Mouse (Mus musculus) cerebellum, adult 8-10 months (tissue): ENCODE measurements around the gene Prdx6b.
A peak's percentile ranks its signal among the peaks of the same experiment; 100 is the strongest.

Source experiments
- DNase-seq: peaks from one replicate; pipeline ENCODE4 v3.0.0; 2022

Gene Prdx6b

DNA sequence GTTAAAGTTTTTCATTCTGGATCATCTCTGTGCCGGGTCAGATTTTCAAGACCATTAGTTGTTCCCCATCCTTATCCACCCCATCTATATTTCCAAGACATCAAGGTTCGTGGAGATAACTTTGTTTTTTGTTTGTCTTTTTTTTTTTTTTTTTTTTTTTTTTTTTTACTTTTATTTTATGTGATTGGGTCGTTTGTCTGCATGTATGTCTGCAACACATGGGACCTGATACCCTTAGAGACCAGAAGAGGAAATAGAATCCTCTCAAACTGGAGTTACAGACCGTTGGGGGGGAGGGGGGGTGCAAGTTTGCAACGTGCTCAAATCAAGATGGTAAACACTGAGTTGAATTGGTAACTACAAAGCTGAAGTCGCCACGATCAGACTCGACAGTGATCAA lies at the start of gene Prdx6b:
Gene Prdx6b, plus strand, starts transcription at position 301 of the 400 bp plus-strand sequence.
- no peak for DNase-seq

DNA sequence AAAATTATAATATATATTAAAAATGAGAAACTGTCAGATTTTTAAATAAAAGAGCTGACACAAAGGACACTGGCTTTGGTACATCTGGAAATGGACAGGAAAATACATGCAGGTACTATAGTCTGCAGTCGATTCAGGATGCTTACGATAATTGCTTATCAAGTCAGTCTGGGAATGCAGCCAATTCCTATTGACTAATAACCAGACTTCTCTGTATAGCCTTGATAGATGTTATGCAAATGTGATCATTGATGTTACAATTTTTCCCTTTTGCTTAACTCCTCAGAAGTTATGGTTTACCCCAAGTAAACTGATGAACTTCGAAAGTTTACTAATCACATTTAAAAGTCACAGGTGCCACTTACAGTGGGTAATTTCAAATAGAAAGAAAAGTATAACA lies 44.8 kb upstream of the Prdx6b start:
- no peak for DNase-seq

GRCm38 (mm10) chr2:80247868-80248267 lies 44.4 kb upstream of the Prdx6b start:
- no peak for DNase-seq

DNA sequence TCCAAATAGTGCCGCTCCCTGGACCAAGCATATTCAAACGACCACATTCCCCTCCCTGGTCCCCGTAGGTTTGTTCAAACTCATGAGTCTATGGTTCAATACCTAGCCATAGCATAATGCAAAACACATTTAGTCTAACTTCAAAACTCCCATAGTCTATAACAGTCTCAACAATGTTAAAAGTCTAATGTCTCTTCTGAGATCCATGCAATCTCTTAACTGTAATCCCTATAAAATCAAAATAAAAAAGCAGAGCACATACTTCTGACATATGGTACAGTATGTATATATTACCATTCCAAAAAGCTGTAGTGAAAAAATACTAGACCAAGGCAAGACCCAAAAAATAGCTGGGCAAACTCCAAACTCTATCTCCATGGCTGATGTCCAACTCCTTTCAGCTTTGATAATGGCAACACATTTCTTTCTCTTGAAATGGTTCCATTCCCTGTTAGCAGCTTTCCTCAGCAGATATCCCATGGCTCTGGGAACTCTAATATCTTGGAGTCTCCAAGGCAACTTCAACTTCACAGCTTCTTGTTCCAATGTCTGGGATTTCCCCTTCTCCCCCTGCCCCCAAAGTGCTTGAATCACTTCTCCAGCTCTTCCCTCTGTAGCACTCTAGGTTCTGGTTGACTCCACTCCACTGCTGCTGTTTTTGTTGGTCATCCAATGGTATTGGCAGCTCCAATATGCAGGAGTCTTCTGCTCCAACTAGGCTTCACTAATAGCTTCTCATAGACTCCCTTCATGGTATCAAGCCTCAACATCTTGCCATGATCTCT lies 32.2 kb upstream of the Prdx6b start:
- DNase-seq: no peak

- DNase-seq: peak; percentile 13
Observed at GRCm38 (mm10) chr2:80266894-80267293, 25.4 kb upstream of the Prdx6b start.

DNA sequence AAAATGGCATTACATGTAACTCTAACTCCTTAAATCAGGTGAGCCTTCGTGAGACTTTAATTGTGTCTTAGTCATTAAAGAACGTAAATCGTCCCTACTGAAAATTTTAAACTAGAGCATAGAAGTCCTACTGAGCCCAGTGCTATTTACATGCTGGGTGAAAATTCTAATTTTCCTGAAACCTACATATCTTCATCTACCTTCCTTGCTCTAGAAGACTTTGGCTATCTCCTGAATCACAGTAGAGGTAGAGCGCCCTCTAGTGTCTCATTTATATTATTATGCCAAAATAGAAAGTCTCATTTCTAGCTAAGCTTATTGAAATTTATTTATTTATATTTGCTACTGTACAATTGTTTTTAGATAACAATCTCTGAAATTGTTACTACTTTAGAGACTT lies 24.2 kb upstream of the Prdx6b start:
- peak; percentile 3 for DNase-seq

GRCm38 (mm10) chr2:80271431-80271830 lies 20.8 kb upstream of the Prdx6b start:
- DNase-seq: no peak

DNA sequence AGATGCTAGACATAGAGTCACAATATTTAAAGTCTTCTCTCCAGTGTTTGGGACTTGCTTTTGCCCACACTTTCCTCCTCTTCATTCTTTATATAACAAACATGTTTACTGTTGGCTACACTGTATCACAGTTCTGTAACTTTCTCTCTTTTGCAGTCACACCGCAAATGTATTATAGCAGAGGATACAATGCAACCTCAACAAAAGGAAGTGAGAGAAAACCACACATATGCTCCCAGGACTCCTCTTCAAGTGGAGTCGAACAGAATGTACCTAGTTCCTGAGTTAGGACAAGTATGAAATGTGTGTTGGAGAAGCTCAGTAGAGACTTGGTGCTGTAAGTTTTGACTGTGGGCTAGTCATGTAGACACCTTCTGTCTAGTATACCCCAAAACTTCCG lies 19.2 kb upstream of the Prdx6b start:
- no peak for DNase-seq

- no peak for DNase-seq
Observed at GRCm38 (mm10) chr2:80273763-80274162, 18.5 kb upstream of the Prdx6b start.

GRCm38 (mm10) chr2:80275136-80275535 lies 17.1 kb upstream of the Prdx6b start:
- DNase-seq: peak; percentile 5

DNA sequence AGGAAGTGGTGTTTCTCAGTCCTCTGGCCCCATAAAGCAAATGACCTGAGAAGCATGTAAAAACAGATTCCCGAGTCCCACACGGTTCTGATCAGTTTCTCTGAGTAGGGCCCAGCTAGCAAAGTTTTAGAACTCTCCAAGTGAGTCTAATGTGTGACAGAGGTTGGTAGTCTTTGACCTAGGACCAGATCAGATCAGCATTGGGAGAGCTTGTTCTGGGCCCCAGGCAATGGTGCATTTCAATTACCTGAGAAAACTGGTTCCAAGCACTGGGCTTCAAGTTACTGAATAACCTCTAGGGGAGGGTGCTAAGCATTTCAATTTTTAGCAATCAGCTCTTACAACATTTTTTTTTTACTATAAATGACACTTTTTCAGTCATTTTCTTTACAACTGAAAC lies 10.1 kb upstream of the Prdx6b start:
- DNase-seq: no peak

DNA sequence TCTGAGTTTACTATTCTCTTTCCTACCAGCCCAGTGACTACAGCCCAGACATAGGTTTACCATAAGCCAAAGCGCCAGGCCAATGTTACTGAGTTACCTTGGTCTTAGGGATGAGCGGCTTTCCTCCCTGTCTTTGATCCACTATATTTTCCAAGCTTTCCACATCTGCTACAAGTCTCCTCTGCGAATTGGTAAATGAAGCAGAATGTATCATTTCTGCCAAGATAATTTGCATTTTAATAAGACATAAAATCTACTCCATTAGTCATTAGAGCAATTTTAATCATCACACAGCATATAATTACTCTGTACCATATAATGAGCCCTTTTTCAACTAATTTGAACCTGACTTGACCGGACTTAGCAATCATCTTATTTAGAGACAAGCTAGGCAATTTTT lies 5.9 kb upstream of the Prdx6b start:
- no peak for DNase-seq

DNA sequence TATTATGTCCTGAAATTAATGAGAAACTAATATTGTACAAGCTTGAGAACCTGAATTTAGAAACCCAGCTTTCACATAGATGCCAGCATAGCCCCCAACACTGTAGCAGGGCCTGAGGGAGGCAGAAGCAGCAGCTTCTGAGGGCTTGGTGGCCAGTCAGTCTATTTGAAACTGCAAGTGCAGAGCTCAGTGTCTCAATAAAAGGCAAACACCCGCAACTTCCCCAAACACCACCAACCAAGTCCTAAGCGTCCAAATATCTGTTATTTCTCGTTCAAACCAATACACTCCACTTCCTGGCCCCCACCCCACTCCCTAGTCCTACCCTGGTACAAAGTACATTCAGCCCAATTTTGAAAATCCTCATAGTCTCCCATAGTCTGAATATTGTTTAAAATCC lies 6.1 kb downstream of the Prdx6b start:
- DNase-seq: no peak

GRCm38 (mm10) chr2:80300806-80301205 lies 8.5 kb downstream of the Prdx6b start:
- DNase-seq: no peak

GRCm38 (mm10) chr2:80303957-80304356 lies 11.7 kb downstream of the Prdx6b start:
- DNase-seq: no peak

- DNase-seq: no peak
Observed at GRCm38 (mm10) chr2:80307701-80308100, 15.4 kb downstream of the Prdx6b start.

DNA sequence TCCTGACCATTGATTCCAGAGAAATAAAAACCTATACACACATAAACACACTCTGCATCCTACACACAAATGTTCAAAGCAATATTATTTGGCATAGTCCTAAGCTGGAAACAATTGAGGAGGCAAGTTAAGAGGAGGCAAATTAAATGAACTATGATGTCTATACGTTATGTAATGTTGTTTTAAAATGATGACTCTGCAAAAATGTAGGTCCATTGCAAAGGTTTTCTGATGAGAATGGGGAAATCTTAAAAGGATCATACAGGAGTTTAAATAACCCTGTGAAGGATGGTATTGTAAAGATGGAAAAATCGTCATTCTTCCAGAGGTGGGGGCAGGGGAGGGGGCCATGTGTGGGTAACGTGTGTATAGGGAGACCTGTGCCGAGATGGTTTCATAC lies 17.5 kb downstream of the Prdx6b start:
- no peak for DNase-seq

- no peak for DNase-seq
Observed at GRCm38 (mm10) chr2:80310772-80311171, 18.5 kb downstream of the Prdx6b start.

- no peak for DNase-seq
Observed at GRCm38 (mm10) chr2:80311350-80311749, 19.1 kb downstream of the Prdx6b start.

GRCm38 (mm10) chr2:80314201-80314600 lies 21.9 kb downstream of the Prdx6b start:
- DNase-seq: no peak

GRCm38 (mm10) chr2:80314854-80315241 lies 22.6 kb downstream of the Prdx6b start:
- DNase-seq: no peak

GRCm38 (mm10) chr2:80315242-80316161 lies 23.2 kb downstream of the Prdx6b start, which contains the start of gene Dnajc10:
Gene Dnajc10 (plus strand): TSS chr2:80315466.
- peak; percentile 90 for DNase-seq

DNA sequence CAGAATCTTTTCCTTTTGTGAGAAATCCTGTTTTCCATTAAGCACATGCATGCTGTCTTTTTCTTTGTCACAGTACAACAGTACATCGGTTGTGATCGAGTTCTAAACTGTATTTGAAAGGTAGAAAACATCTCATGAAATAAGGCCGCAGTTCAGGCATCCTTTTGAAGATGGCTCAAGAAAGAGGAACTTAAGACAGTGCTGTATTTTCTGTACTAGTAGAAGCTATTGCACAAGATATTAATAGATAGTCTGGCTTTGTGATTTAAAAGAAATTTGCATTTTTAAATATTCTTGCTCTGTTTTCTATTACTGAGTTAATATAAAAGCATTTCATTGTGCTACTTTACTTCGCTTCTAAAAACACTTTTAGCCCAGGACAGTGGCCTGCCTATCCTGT lies 30.6 kb downstream of the Prdx6b start:
- DNase-seq: no peak

DNA sequence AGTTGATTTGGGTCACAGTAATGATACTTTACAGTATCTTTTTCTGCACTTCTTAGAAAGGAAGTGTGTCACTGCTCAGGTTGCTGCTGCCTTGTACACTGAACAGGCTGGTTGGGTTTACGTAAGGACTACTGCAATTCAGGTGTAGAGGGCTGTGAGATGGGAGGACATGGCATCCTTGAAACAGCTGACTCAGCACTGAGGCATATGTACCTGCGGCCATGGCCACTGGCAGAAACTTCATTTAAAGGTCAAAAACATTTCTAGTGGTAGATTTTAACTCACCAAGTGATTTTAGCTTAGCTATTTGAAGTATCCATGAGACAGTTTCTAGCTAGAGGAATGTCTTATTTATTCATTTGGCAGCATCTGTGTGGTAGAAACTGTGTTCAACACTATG lies 33.5 kb downstream of the Prdx6b start:
- DNase-seq: no peak
